Mouse (Mus musculus): ENCODE measurements at regions not wholly inside any gene's neighbourhood (a gene's known extent, or its start where the extent isn't known, plus 50 kb on each side); places are given as distances from the start of the nearest gene placed in this dataset.

GRCm38 (mm10) chr16:86388128-86388527, 486.5 kb upstream of the Adamts5 start:
- no peak for TF ChIP-seq CTCF (IDR thresholded peaks at IDR 0.05; ENCODE audit: low read depth, low read length)
- TF ChIP-seq POLR2A (IDR thresholded peaks at IDR 0.05; ENCODE audit: extremely low read depth, insufficient read depth, low read length): no peak

Measured in liver, adult 2 months (tissue).